Mouse (Mus musculus): ENCODE measurements around the gene Mreg.
"Not testable (repeated sequence)": the region's sequence is repeated elsewhere in the genome, so short reads cannot be mapped to it uniquely, and the experiment has no call there.

Mreg gene
- long read RNA-seq, experiment 1, partial matches to known transcripts: 1 of 1 reads
- long read RNA-seq, experiment 1, other reads (novel, unspliced or antisense): 0 of 1 reads
- long read RNA-seq, experiment 2, partial matches to known transcripts: 0 of 2 reads
- long read RNA-seq, experiment 2, other reads (novel, unspliced or antisense): 0 of 2 reads

GRCm38 (mm10) chr1:72211701-72212699 is at the start of gene Mreg:
TSS of gene Mreg (minus strand) at chr1:72212307.
- intact Hi-C loops (cut with DNase I): no loop called here

- intact Hi-C loops (cut with DNase I): no loop called here
Measured at GRCm38 (mm10) chr1:72256381-72257256, 44.5 kb upstream of the Mreg start.

- intact Hi-C loops (cut with DNase I): no loop called here
Measured at GRCm38 (mm10) chr1:72255854-72256175, 43.7 kb upstream of the Mreg start.

- intact Hi-C loops (cut with DNase I): no loop called here
Measured at GRCm38 (mm10) chr1:72255062-72255853, 43.2 kb upstream of the Mreg start.

- intact Hi-C loops (cut with DNase I): no loop called here
Measured at GRCm38 (mm10) chr1:72254545-72255061, 42.5 kb upstream of the Mreg start.

GRCm38 (mm10) chr1:72253881-72254491 is 41.9 kb upstream of the Mreg start:
- intact Hi-C loops (cut with DNase I): no loop called here

- intact Hi-C loops (cut with DNase I): no loop called here
Measured at GRCm38 (mm10) chr1:72251806-72252205, 39.7 kb upstream of the Mreg start.

GRCm38 (mm10) chr1:72248226-72248737 is 36.2 kb upstream of the Mreg start:
- intact Hi-C loops (cut with DNase I): not testable (repeated sequence)

- intact Hi-C loops (cut with DNase I): no loop called here
Measured at GRCm38 (mm10) chr1:72244317-72245036, 32.4 kb upstream of the Mreg start.

GRCm38 (mm10) chr1:72243656-72244316 is 31.7 kb upstream of the Mreg start:
- intact Hi-C loops (cut with DNase I): no loop called here

GRCm38 (mm10) chr1:72242581-72243143 is 30.6 kb upstream of the Mreg start:
- intact Hi-C loops (cut with DNase I): no loop called here

GRCm38 (mm10) chr1:72239113-72239512 is 27.0 kb upstream of the Mreg start:
- intact Hi-C loops (cut with DNase I): not testable (repeated sequence)

GRCm38 (mm10) chr1:72238016-72238580 is 26.0 kb upstream of the Mreg start:
- intact Hi-C loops (cut with DNase I): no loop called here

- intact Hi-C loops (cut with DNase I): no loop called here
Measured at GRCm38 (mm10) chr1:72237007-72237775, 25.1 kb upstream of the Mreg start.

GRCm38 (mm10) chr1:72236363-72237006 is 24.4 kb upstream of the Mreg start:
- intact Hi-C loops (cut with DNase I): not testable (repeated sequence)

GRCm38 (mm10) chr1:72232592-72232991 is 20.5 kb upstream of the Mreg start:
- intact Hi-C loops (cut with DNase I): not testable (repeated sequence)

GRCm38 (mm10) chr1:72228974-72229373 is 16.9 kb upstream of the Mreg start:
- intact Hi-C loops (cut with DNase I): no loop called here
